Mouse (Mus musculus): ENCODE results near the gene Tbl1xr1.

The Tbl1xr1 gene

DNA sequence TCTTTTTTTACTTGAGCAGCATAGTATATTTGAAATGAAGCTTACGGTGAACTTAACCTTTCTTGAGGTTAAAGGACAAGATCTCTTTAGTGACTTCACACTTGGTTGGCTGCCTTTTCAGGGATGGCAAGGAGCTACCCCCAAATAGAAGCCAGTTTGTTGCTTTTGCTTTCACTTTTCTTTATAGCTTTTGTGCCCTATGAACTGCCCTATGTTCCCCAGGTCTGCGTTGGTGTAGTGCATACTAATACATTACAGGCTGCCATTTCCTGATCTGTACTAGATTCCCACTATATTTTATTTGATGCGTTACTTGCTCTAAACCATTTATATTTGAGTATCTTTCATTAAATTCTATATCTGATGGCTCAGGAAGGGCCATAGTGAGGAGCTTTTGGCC, 127.7 kb downstream of the Tbl1xr1 start:
- DNase-seq (ENCODE audit: low read depth, low spot score) = no peak

GRCm38 (mm10) chr3:22221557-22221956, 145.1 kb downstream of the Tbl1xr1 start:
- no peak for DNase-seq (ENCODE audit: low read depth, low spot score)

DNA sequence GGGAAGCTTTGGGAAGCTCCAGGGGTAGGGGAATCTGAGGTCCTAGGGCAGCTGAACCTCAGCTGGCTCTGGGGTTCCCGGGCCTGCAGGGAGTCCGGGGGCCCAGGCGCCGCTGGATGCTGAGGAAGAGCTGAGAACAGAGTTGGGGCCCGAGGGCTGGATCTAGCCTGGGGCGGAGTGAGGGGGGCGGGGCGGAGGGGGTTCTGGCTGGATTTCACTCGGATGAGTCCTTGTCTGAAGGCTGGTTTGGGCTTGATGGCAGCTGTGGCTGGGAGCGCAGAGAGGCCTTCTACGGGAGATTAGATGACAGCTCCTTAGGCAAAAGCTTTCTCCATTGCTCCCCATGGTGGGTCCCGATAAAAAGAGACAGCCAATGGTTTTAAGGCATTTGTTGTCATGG, 145.9 kb downstream of the Tbl1xr1 start:
- no peak for DNase-seq (ENCODE audit: low read depth, low spot score)

DNA sequence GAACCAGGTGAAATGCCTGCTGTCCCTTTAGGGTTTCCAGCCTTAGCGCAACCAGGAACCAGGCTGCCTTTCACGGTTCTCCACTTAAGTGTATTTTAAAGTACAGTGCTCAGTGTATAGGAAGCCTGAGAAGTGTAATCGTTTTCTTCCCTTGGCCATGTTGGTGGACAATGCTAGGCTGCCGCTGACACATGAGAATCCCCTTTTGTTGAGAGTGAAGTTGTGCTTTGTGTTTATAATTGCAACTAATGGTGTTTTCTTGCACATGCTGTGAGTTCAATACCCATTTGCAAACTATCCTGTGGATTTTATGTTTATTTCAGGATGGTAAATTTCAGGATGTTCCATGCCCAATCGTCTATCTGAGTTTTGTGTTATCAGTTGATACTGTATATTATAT, 146.6 kb downstream of the Tbl1xr1 start:
- DNase-seq (ENCODE audit: low read depth, low spot score) = no peak

GRCm38 (mm10) chr3:22228052-22228451, 151.6 kb downstream of the Tbl1xr1 start:
- DNase-seq (ENCODE audit: low read depth, low spot score) = no peak

DNA sequence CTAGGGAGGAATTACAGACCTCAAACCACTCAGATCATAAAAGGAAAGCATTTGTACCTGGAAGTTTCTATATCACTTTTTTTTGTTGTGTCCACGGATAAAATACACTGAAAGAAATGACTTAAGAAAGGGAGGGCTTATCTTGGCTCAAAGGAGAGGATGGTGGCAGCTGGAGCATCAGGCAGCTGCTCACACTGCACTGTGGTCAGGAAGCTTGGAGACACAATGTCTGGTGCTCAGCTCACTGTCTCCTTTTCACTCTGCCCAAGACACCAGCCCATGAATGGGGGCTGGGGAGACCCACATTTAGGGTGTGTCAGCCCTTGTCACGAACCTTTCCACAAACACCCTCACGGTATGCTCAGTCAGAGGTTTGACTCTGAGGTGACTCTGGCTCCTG, 154.2 kb downstream of the Tbl1xr1 start:
- no peak for DNase-seq (ENCODE audit: low read depth, low spot score)

GRCm38 (mm10) chr3:22238106-22238900, 161.9 kb downstream of the Tbl1xr1 start:
- DNase-seq (ENCODE audit: low read depth, low spot score) = no peak

Data from brain, embryonic 18.5 days (tissue).